Mouse (Mus musculus): ENCODE measurements at regions not wholly inside any gene's neighbourhood (a gene's known extent, or its start where the extent isn't known, plus 50 kb on each side); places are given as distances from the start of the nearest gene placed in this dataset.
"Not testable (repeated sequence)": the region's sequence is repeated elsewhere in the genome, so short reads cannot be mapped to it uniquely, and the experiment has no call there.

GRCm38 (mm10) chr1:47646681-47647080, 754.0 kb upstream of the Slc39a10 start:
- in situ Hi-C loops (cut with MboI, MseI), result no loop called here

GRCm38 (mm10) chr1:47606597-47606996, 713.9 kb upstream of the Slc39a10 start:
- in situ Hi-C loops (cut with MboI, MseI), result no loop called here

- in situ Hi-C loops (cut with MboI, MseI), result no loop called here
These were observed 711.3 kb upstream of the Slc39a10 start for GRCm38 (mm10) chr1:47603989-47604360.

GRCm38 (mm10) chr1:47603294-47603988, 710.8 kb upstream of the Slc39a10 start:
- in situ Hi-C loops (cut with MboI, MseI), result no loop called here

- in situ Hi-C loops (cut with MboI, MseI), result not testable (repeated sequence)
These were observed 701.0 kb upstream of the Slc39a10 start for GRCm38 (mm10) chr1:47593641-47594040.

- in situ Hi-C loops (cut with MboI, MseI), result no loop called here
These were observed 653.0 kb upstream of the Slc39a10 start for GRCm38 (mm10) chr1:47545606-47546005.

GRCm38 (mm10) chr1:47511426-47511825, 618.8 kb upstream of the Slc39a10 start:
- in situ Hi-C loops (cut with MboI, MseI), result no loop called here

GRCm38 (mm10) chr1:47507801-47508200, 615.1 kb upstream of the Slc39a10 start:
- in situ Hi-C loops (cut with MboI, MseI), result no loop called here

GRCm38 (mm10) chr1:47488581-47489204, 596.0 kb upstream of the Slc39a10 start:
- in situ Hi-C loops (cut with MboI, MseI), result no loop called here

- in situ Hi-C loops (cut with MboI, MseI), result no loop called here
These were observed 593.4 kb upstream of the Slc39a10 start for GRCm38 (mm10) chr1:47486087-47486486.

- in situ Hi-C loops (cut with MboI, MseI), result no loop called here
These were observed 586.4 kb upstream of the Slc39a10 start for GRCm38 (mm10) chr1:47479059-47479458.

- in situ Hi-C loops (cut with MboI, MseI), result no loop called here
These were observed 574.1 kb upstream of the Slc39a10 start for GRCm38 (mm10) chr1:47466573-47467253.

GRCm38 (mm10) chr1:47448737-47449489, 556.3 kb upstream of the Slc39a10 start:
- in situ Hi-C loops (cut with MboI, MseI), result no loop called here

- in situ Hi-C loops (cut with MboI, MseI), result no loop called here
These were observed 555.4 kb upstream of the Slc39a10 start for GRCm38 (mm10) chr1:47448070-47448469.

GRCm38 (mm10) chr1:47446021-47446420, 553.4 kb upstream of the Slc39a10 start:
- in situ Hi-C loops (cut with MboI, MseI), result no loop called here

- in situ Hi-C loops (cut with MboI, MseI), result no loop called here
These were observed 540.2 kb upstream of the Slc39a10 start for GRCm38 (mm10) chr1:47432829-47433228.

- in situ Hi-C loops (cut with MboI, MseI), result no loop called here
These were observed 512.5 kb upstream of the Slc39a10 start for GRCm38 (mm10) chr1:47405164-47405563.

GRCm38 (mm10) chr1:47386579-47386978, 493.9 kb upstream of the Slc39a10 start:
- in situ Hi-C loops (cut with MboI, MseI), result no loop called here

- in situ Hi-C loops (cut with MboI, MseI), result no loop called here
These were observed 486.1 kb upstream of the Slc39a10 start for GRCm38 (mm10) chr1:47378795-47379194.

GRCm38 (mm10) chr1:47339718-47340439, 447.2 kb upstream of the Slc39a10 start:
- in situ Hi-C loops (cut with MboI, MseI), result no loop called here

- in situ Hi-C loops (cut with MboI, MseI), result no loop called here
These were observed 418.0 kb upstream of the Slc39a10 start for GRCm38 (mm10) chr1:47310572-47311075.

Data from regulatory T cell (primary cell).